Mouse (Mus musculus): ENCODE results near the gene 4931428F04Rik. TPM values are rescaled to one million over a fixed set of nuclear protein-coding genes. Genes with fewer than 3 reads are reported as not detected.
"Not testable (repeated sequence)": the region's sequence is repeated elsewhere in the genome, so short reads cannot be mapped to it uniquely, and the experiment has no call there.

Gene 4931428F04Rik
- total RNA-seq, 2 experiments from 2014 or later: 9.1 to 10.4 TPM

DNA sequence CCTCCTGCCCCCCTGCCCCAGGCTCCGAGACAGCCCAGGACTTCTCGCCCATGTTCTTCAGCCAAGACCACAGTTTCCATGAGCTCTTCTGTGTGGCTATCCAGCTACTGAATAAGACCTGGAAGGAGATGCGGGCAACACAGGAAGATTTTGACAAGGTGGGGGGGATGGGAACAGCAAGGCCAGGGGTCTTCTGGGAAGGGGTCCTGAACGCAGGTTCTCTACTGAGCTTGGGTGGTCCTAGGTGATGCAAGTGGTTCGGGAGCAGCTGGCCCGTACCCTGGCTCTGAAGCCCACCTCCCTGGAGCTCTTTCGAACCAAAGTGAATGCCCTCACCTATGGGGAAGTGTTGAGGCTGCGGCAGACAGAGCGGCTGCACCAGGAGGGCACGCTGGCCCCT is 18.8 kb upstream of the 4931428F04Rik start:
- DNase-seq (ENCODE audit: low spot score in 2 of 2): no peak

DNA sequence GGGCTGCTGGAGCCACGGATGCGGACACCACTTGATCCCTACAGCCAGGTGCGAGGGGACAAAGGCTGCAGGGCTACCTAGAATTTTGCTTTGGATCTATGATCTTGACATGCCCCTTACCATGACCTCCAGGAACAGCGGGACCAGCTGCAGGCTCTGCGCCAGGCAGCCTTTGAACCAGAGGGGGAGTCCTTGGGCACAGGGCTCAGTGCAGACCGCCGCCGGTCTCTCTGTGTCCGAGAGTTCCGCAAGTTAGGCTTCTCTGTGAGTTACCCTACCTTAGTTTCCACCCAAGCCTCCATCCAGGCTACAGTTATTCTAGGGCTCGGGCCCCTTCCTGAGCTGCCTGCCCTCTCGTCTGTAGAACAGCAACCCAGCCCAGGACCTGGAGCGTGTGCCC is 18.0 kb upstream of the 4931428F04Rik start:
- DNase-seq (ENCODE audit: low spot score in 2 of 2): no peak

- DNase-seq (ENCODE audit: low spot score in 2 of 2): no peak
These were observed 16.6 kb upstream of the 4931428F04Rik start for GRCm38 (mm10) chr8:105306146-105306691.

GRCm38 (mm10) chr8:105305211-105306145 is 15.8 kb upstream of the 4931428F04Rik start, which contains the start of gene Elmo3:
Gene Elmo3 (plus strand): TSS chr8:105305601.
- DNase-seq (ENCODE audit: low spot score in 2 of 2): no peak

DNA sequence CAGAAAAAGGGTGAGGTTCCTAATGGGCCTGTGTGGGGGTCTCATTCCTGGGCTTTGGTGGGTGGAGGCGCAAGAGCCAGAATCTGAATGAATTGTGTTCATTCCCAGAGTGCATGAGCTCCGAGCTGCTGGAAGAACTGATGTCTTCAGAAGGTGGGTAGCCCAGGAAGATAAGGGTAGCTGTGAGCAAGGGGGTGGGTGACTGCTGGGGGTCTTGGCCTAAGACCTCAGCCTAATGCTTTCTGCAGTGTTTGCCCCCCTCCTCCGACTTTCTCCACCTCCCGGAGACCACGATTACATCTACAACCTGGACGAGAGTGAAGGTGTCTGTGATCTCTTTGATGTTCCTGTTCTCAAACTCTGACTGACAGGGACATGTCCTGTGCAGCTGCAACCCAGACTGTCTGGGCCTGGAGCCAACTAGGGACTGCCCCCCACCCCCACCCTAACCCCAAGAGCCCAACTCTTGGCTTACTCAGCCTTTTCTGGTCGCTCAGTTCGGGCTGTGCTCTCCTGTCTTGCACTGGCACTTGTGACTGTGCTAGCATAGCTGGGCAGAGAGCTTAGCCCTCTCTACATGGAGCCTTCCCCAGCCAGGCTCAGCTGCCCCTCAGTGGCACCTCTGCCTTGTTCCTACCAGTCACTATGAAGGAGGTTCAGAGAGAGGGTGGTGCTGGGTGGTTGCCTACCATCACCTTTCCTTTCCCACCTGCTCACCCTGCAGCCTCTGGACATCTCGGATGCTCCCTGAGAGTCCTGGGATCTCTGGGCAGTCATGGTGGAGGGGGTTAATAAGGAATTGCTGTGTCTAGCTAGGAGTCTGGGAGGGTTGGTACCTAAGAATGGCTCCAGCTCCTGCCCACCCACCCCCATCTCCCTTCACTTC is 14.9 kb upstream of the 4931428F04Rik start:
- DNase-seq (ENCODE audit: low spot score in 2 of 2): no peak

DNA sequence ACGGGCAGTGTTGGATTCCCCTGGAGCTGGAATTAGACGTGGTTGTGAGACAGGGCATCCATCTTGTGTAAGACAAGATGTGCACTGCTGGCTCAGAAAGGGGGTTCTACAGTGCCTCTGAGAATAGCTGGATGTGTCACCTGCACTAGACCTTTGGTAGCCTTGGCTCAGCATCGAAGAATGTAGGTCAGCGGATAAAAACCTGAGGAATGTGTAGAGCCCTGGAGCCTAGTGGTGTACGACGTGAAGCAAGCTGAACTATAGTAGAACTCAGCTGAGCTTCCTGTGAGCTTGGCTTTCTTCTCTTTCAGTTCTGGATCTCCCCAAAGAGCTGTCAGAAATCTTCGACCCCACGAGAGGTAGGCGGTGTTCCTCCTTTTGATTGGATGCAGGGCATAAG is 14.2 kb upstream of the 4931428F04Rik start:
- no peak for DNase-seq (ENCODE audit: low spot score in 2 of 2)

DNA sequence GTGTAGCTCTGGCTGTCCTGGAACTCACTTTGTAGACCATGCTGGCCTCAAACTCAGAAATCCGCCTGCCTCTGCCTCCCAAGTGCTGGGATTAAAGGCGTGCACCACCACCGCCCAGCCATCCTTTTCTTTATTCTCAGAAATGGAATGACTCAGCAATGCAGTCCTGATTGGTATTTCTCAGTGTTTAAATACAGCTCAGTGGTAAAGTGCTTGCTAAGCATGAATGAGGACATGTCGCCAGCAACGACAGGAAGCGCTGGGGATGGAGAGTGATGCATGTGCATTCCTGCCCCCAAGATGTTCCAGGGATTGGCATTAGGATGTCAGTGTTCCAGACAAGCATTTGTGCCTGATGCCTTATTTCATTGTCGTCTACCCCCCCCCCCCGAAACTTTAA is 13.7 kb upstream of the 4931428F04Rik start:
- DNase-seq (ENCODE audit: low spot score in 2 of 2): no peak

DNA sequence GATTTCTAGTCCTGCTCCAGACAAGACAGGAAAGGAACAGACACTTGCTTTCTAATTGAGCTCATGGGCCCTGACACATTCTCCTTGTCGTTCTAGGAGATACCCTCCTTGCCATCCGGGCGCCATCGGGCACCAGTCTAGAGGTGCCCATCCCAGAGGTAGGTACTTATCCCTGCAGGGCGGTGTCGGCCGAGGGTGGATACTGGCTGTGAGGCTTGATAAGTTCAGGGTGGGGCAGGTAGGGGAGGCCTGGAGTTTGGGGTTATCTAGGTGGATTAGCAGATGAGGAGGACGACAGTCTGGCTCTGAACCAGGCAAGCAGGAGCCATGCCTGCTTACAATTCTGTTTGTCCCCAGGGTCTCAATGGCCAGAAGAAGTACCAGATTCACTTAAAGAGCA is 10.3 kb upstream of the 4931428F04Rik start:
- DNase-seq (ENCODE audit: low spot score in 2 of 2): no peak

DNA sequence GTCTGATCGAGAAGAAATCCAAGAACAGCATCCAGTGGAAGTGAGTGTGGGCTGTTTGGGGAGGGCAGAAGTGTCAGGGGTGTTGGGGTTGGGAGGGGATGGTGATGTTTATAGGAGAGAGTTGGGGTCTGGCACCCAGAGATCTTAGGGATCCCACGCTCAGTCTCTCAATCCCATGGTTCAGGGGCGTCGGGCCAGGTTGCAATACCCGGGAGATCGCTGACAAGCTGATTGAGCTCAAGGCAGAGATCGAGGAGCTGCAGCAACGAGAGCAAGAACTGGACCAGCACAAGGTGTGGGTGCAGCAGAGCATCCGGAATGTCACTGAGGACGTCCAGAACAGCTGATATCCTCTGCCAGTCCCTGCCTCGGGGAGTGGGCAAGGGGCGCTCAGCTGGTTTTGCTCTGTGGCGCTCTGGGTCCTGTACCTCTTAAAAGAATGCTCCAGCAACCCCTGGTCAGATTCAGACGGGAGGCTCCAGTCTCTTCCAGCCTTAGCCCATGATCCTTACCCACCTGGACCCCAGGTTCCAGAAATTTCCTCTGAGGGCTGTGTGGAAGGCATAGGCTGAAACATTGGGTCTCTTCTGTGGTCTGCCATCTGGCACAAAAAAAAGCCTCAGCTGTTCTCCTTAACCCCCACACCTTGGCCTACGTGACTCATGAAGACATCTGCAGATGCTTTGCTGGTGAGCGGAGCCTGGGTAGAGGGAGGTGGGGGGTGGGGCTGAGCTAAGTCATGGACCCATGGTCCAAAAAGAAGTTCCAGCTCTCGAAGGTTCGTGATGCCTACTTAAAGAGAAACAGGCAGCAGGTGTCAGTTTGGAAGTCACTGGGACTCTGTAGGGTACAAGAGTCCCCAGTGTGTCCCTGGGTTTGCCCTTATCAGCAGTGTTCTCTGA is 8.9 kb upstream of the 4931428F04Rik start:
- DNase-seq (ENCODE audit: low spot score in 2 of 2): no peak

DNA sequence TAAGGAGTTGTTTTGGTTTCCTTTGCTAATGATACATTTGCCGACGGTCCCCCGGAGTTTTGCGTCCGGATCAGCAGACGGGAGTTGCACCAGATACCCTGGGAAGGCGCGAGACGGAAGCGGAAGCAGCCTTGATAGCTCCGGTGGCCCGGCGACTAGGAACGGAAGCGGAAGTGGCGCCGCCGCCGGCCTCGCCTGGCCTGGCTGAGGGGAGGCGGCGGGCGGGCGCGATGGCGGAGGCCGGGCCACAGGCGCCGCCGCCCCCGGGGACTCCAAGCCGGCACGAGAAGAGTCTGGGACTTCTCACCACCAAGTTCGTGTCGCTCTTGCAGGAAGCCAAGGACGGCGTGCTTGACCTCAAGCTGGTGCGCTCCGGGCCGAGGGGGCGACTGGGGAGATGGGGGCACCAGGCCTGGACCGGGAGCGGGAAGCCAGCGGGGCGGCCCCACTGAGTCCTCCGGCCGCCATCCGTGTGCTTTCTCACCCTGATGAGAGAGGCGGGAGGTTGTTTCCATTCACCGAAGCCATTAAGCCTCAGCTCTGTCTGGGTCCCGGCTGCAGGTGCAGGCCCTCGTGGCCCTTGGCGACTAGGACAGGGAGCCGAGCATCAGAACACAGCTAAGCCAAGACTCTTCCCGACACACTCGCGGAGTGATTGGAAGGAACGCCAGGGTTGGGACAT is 8.0 kb upstream of the 4931428F04Rik start, which contains the start of gene E2f4:
TSS of gene E2f4 (plus strand) at position 153 of the 682 bp plus-strand sequence.
- DNase-seq (ENCODE audit: low spot score in 2 of 2): peak; percentile 85 to 88

DNA sequence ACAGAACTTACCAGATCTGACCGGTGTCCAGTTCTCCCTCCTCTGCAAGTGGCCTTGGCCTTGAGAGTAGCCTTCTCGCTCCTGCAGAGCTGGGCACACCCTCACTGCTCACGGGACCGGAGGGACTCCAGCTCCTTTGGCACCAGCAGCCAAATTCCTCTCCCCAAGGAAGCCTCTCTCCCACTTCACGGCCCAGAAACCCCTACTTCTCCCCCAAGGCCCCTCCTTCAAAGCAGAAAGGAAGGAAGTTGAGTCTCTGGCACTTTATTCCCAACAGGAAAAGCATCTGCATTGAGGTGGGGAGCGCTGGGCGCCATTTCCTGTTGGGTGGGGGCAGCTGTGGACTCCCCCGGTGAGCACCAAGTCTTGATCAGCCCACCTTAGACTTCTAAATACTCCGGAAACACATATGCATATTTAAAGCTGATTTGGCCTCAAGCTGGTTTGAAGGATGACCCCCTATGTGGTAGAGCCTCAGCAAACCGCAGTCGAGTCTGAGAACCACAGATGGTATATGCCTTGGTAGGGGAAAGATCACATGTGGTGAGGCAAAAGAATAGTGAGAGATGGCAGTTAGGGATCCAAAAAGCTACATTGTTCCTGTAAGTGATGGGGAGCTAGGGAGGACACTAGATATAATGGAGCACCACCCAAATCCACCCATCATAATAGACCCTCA is 6.4 kb upstream of the 4931428F04Rik start, which contains the start of gene Exoc3l:
TSS of gene Exoc3l (minus strand) at position 207 of the 679 bp plus-strand sequence.
- DNase-seq (ENCODE audit: low spot score in 2 of 2): no peak

DNA sequence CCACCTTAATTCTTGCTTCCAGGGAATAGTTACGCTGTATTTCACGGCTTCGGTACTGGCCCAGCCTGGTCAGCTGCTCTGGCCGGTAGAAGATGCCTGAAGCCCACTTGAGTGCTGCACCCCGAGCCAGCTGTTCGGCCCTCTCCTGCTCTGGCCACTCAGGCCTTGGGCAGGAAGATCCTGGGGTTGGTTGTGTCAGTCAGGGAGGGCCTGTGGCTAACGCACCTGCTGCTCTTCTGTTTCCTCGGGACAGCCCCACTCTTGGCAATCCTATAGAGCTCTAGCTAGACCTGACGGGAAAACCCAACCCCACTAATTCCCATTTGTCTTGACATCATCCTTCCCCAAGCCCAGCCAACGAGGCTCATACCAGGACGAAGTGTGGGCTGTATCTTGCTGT is 5.6 kb upstream of the 4931428F04Rik start:
- DNase-seq (ENCODE audit: low spot score in 2 of 2): no peak

DNA sequence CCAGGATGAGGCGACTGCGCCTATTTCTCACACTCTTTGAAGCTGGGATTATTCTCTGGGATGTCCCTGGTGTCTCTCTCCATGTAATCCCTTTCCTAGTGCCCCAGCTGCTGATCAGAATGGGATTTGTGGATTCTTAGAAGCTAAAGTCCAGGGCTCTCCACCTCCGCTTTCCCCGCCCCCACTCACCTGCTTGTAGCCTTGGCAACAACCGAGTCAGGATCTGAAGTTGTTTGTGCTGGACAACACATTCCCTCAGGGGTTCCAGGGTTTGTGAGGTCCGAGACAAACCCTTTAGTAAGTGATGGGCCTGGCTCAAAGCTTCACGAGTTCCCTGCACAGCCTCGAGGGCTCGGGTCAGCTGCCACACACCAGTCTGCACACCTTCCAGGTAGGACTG is 5.1 kb upstream of the 4931428F04Rik start:
- no peak for DNase-seq (ENCODE audit: low spot score in 2 of 2)

GRCm38 (mm10) chr8:105293405-105293804 is 3.7 kb upstream of the 4931428F04Rik start:
- no peak for DNase-seq (ENCODE audit: low spot score in 2 of 2)

GRCm38 (mm10) chr8:105292471-105292870 is 2.8 kb upstream of the 4931428F04Rik start:
- no peak for DNase-seq (ENCODE audit: low spot score in 2 of 2)

- DNase-seq (ENCODE audit: low spot score in 2 of 2): not testable (repeated sequence)
These were observed 2.1 kb upstream of the 4931428F04Rik start for GRCm38 (mm10) chr8:105291802-105292201.

- not testable (repeated sequence) for DNase-seq (ENCODE audit: low spot score in 2 of 2)
These were observed 1.7 kb upstream of the 4931428F04Rik start for GRCm38 (mm10) chr8:105291364-105291763.

DNA sequence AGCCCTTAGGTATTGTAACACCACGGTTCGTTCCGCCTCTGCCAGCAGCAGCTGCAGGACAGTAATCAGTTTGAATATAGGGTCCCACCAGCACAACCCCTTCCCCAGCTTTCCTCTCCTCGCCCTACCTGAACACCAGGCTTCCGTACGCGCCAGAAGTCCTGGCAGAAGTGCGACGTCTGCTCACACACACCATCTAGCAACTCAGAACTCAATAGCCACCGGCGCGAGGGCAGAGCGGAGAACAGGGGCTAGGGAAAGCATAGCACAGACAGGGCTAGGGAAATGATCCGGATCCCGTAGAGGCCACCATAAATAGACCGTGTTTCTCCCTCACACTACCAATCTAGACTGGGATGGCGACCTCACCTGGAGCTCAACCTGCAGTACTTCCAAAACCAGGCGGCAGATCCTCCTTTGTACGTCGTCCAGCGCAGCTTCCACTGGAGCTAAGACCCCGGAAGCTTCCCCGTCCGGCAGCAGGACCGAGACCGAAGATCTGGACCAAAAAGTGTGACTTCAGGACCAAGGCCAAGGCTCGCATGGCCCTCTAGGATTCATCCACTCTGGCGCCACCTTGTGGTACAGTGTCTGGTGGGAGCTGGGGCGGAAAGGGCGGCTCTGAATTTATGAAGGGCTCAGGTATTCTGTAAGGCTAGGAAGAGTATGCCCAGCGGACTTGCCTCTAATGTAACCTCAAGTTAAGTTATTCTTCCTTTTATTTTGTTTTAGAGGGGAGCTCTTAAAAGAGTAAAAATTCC is 1.1 kb upstream of the 4931428F04Rik start:
- DNase-seq (ENCODE audit: low spot score in 2 of 2): peak; percentile 64 to 87
